Mouse (Mus musculus): ENCODE data around the gene Dpep2nb.
A peak's percentile ranks its signal among the peaks of the same experiment; 100 is the strongest.
"Not testable (repeated sequence)": the region's sequence is repeated elsewhere in the genome, so short reads cannot be mapped to it uniquely, and the experiment has no call there.

The Dpep2nb gene

GRCm38 (mm10) chr8:106005875-106006274 is at the start of gene Dpep2nb:
Gene Dpep2nb, minus strand, starts transcription at chr8:106005975.
- no peak for DNase-seq

- no peak for DNase-seq
These were observed 49.3 kb upstream of the Dpep2nb start for GRCm38 (mm10) chr8:106055038-106055437.

GRCm38 (mm10) chr8:106054190-106054811 is 48.5 kb upstream of the Dpep2nb start:
- DNase-seq = no peak

GRCm38 (mm10) chr8:106052510-106053089 is 46.8 kb upstream of the Dpep2nb start:
- no peak for DNase-seq

- no peak for DNase-seq
These were observed 45.3 kb upstream of the Dpep2nb start for GRCm38 (mm10) chr8:106051068-106051467.

- no peak for DNase-seq
These were observed 44.1 kb upstream of the Dpep2nb start for GRCm38 (mm10) chr8:106049840-106050239.

- DNase-seq = no peak
These were observed 42.3 kb upstream of the Dpep2nb start for GRCm38 (mm10) chr8:106047854-106048630.

- DNase-seq = no peak
These were observed 41.2 kb upstream of the Dpep2nb start for GRCm38 (mm10) chr8:106046872-106047559.

- DNase-seq = no peak
These were observed 38.4 kb upstream of the Dpep2nb start for GRCm38 (mm10) chr8:106044151-106044550.

GRCm38 (mm10) chr8:106043055-106043454 is 37.3 kb upstream of the Dpep2nb start:
- no peak for DNase-seq

GRCm38 (mm10) chr8:106040218-106040617 is 34.4 kb upstream of the Dpep2nb start:
- no peak for DNase-seq

- no peak for DNase-seq
These were observed 33.8 kb upstream of the Dpep2nb start for GRCm38 (mm10) chr8:106039605-106040004.

- no peak for DNase-seq
These were observed 32.9 kb upstream of the Dpep2nb start for GRCm38 (mm10) chr8:106038721-106039120.

- DNase-seq = peak; percentile 88
These were observed 16.7 kb upstream of the Dpep2nb start for GRCm38 (mm10) chr8:106022483-106022882.

- no peak for DNase-seq
These were observed 12.3 kb upstream of the Dpep2nb start for GRCm38 (mm10) chr8:106018039-106018438.

- DNase-seq = no peak
These were observed 11.4 kb upstream of the Dpep2nb start for GRCm38 (mm10) chr8:106017130-106017529.

GRCm38 (mm10) chr8:106016284-106016683 is 10.5 kb upstream of the Dpep2nb start:
- no peak for DNase-seq

GRCm38 (mm10) chr8:106012203-106012602 is 6.4 kb upstream of the Dpep2nb start:
- not testable (repeated sequence) for DNase-seq

GRCm38 (mm10) chr8:106011643-106011986 is 5.8 kb upstream of the Dpep2nb start, which contains the start of gene Ddx28:
Gene Ddx28, minus strand, starts transcription at chr8:106011882.
- no peak for DNase-seq

- DNase-seq = peak; percentile 90
These were observed 5.2 kb upstream of the Dpep2nb start for GRCm38 (mm10) chr8:106010748-106011642.

- not testable (repeated sequence) for DNase-seq
These were observed 2.1 kb upstream of the Dpep2nb start for GRCm38 (mm10) chr8:106007891-106008290.

GRCm38 (mm10) chr8:106007135-106007534 is 1.4 kb upstream of the Dpep2nb start:
- no peak for DNase-seq

Data from cerebellum, adult 8-10 months (tissue).